Mouse (Mus musculus) G1E (cell line): ENCODE measurements around the gene F11r.

Experiments used
- CTCF ChIP-seq: IDR thresholded peaks from 2 replicates; pipeline ENCODE4 v1.5.1; 2012; ENCODE audit warnings: low read depth, low read length, inconsistent platforms, mixed read lengths
- GATA1 ChIP-seq: IDR thresholded peaks from 2 replicates; pipeline ENCODE4 v1.6.1; 2012; ENCODE audit warnings: borderline replicate concordance, low read length, inconsistent platforms, mixed read lengths
- POLR2AphosphoS5 ChIP-seq: IDR thresholded peaks from 2 replicates; pipeline ENCODE4 v1.6.1; 2012; ENCODE audit warnings: low read depth, low read length, inconsistent platforms; ENCODE audit not compliant: insufficient replicate concordance
- TAL1 ChIP-seq: conservative IDR thresholded peaks from 2 replicates; pipeline ENCODE4 v1.6.1; 2012; ENCODE audit warnings: low read depth, low read length, inconsistent platforms, mixed read lengths

DNA sequence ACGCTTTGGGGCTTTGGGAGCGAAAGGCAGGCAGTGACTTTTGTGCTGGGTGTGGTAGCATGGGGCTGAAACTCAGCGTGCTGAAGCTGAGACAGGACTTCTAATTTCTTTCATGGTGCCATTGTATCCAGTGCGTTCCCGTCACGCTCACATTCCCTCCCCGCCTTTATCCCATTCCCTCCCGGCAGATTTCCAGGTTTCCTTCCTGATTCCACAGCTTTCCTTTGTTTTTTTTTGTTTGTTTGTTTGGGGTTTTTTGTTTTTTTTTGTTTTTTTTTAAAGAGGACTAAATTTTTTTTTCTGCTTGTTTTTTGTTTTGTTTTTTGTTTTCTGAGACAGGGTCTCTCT lies 5.1 kb downstream of the F11r start:
- TF ChIP-seq CTCF, result no peak
- TF ChIP-seq GATA1, result no peak
- TF ChIP-seq POLR2AphosphoS5, result no peak
- TF ChIP-seq TAL1, result no peak
